Mouse (Mus musculus): ENCODE data around the gene Ankrd10. TPM values are rescaled to one million over a fixed set of nuclear protein-coding genes. Genes with fewer than 3 reads are reported as not detected.
A peak's percentile ranks its signal among the peaks of the same experiment; 100 is the strongest.
"Not testable (repeated sequence)": the region's sequence is repeated elsewhere in the genome, so short reads cannot be mapped to it uniquely, and the experiment has no call there.

The Ankrd10 gene
- 65.9 and 67.2 TPM in 2 replicates for polyA plus RNA-seq (2012; rRNA removed)

DNA sequence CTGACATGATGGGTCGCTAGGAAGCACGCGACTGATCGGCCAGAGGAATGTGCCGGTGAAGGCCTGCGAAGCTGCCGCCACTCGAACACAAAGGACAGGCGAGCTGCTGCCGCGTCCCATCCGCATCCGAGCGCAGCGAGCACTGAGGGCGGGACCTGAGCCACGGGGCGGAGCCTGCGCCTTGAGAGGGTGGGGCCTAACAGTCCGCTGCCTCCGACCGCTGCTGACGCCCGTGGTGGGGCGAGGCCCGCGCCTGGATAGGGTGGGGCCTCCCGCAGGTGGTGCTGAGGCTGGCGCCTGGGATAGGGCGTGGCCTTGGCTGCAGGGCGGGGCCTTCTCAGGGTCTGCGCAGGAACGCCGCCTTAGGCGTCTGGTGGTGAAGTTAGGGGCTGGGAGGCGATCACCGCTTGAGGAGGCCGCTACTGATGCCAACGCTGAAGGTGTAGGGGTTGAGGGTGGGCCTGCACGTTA lies at the start of gene Ankrd10:
Ankrd10 (minus strand) TSS at position 147 of the 471 bp plus-strand sequence.
- H3K27ac ChIP-seq (ENCODE audit: insufficient read depth, low read length) = peak within 1 kb of the TSS; percentile 88
- TF ChIP-seq POLR2A (IDR thresholded peaks at IDR 0.05; ENCODE audit: extremely low read depth, insufficient read depth, low read length) (peak; percentile 91), CTCF (IDR thresholded peaks at IDR 0.05; ENCODE audit: extremely low read depth, insufficient read depth, low read length) (no peak)
- peak within 1 kb of the TSS; percentile 80 for H3K4me3 ChIP-seq (ENCODE audit: insufficient read depth, low read length)
- no peaks in the 10 kb centered on the region for H3K4me1 ChIP-seq (ENCODE audit: control insufficient read depth, insufficient read depth, low read length)

DNA sequence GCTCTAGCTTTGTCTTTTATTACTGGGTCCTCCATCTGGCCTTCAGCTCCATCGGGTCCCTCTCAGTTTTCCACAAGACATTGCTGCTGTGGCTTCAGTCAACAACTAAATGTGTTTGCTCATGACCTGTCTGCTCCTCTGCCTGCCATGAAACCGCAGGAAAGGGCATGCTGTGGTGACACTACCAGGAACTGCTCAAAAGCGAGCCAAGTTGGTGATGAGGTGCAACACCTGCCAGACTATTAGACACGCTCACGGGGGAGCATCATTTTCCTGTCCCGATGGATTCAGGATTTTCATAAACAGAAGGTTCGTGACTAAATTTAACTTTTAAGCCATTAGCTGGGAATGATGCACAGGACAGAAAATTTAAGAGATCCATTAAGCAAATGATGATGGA lies 49.0 kb upstream of the Ankrd10 start:
- TF ChIP-seq CTCF (IDR thresholded peaks at IDR 0.05; ENCODE audit: extremely low read depth, insufficient read depth, low read length) (no peak), POLR2A (IDR thresholded peaks at IDR 0.05; ENCODE audit: extremely low read depth, insufficient read depth, low read length) (no peak)
- H3K4me1 ChIP-seq (ENCODE audit: control insufficient read depth, insufficient read depth, low read length) = no peaks in the 10 kb centered on the region
- no peak overlapping the region for H3K4me3 ChIP-seq (ENCODE audit: insufficient read depth, low read length)
- H3K27ac ChIP-seq (ENCODE audit: insufficient read depth, low read length) = no peak overlapping the region

DNA sequence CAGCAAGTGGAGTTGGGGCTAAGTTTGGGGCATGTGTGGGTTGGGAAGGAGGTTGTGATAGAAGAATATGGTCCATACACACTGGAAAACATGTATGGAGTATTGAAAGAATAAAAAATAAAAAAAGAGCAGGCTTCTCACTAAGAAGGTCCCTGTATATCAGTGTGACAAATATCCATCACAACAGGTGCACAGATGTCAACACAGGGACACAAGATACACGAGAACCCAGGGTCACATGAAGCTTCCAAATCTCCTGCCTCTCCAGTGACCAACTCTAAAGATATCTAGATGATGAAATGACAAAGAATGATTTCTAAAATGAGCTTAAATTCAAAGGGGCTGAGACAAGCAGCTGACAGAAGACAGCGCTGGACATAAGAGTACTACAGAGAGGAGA lies 32.8 kb upstream of the Ankrd10 start:
- H3K27ac ChIP-seq (ENCODE audit: insufficient read depth, low read length) = no peak overlapping the region
- TF ChIP-seq CTCF (IDR thresholded peaks at IDR 0.05; ENCODE audit: extremely low read depth, insufficient read depth, low read length) = no peak
- TF ChIP-seq POLR2A (IDR thresholded peaks at IDR 0.05; ENCODE audit: extremely low read depth, insufficient read depth, low read length) = no peak
- no peak overlapping the region for H3K4me3 ChIP-seq (ENCODE audit: insufficient read depth, low read length)
- no peaks in the 10 kb centered on the region for H3K4me1 ChIP-seq (ENCODE audit: control insufficient read depth, insufficient read depth, low read length)

DNA sequence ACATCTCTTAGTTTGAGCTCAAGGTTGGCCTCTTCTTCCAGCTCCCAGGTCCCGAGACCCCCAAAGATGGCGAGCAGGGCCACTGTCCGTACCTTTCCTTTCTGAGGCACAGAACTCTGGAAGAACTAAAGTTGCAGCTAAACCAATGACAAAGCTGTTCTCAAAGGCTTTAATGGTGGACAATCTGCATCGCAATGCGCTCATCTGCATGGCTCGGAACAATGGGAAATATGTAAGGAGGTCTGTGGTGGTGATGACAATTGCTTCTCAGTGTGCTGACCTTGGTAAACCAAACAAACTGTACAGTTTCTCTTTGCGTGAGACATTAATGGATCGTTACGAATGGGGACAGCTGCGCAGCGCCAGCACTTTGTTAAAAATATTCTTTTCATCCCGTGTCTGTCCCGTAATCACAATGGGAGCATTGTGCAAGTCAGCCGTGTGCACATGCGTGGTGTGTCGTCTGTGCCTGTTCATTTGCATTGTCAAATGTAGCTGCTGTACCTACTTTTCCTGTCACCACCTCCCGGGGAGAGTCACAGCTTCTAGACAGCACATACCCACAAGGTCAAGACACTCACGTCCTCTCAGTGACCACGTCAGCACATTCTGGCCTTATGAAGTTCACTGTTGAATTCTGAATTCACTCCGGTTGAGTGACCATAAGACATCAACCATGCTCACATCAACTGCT lies 30.6 kb upstream of the Ankrd10 start:
- H3K27ac ChIP-seq (ENCODE audit: insufficient read depth, low read length); H3K4me1 ChIP-seq (ENCODE audit: control insufficient read depth, insufficient read depth, low read length); H3K4me3 ChIP-seq (ENCODE audit: insufficient read depth, low read length): not testable (repeated sequence)

DNA sequence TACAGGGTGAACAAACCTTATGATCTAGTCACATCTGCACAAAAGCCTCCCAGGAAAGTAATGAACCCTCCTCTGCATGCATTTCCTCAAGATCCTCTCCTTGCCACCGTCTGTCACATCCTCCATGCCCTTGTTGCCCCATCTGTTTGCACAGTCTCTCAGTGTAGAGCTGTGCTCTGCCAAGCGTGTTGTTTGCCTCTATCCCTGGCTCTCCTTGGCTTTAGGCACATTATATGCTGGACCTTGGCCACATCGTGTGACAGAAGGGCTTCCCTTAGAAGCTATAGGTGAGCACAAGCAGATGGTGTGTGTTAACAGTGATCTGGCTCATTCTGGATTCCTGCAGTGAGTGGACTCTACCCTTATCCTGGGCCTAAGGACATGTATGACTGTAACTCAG lies 26.4 kb upstream of the Ankrd10 start:
- H3K4me1 ChIP-seq (ENCODE audit: control insufficient read depth, insufficient read depth, low read length) = no peaks in the 10 kb centered on the region
- H3K4me3 ChIP-seq (ENCODE audit: insufficient read depth, low read length) = no peak overlapping the region
- TF ChIP-seq POLR2A (IDR thresholded peaks at IDR 0.05; ENCODE audit: extremely low read depth, insufficient read depth, low read length) = no peak
- H3K27ac ChIP-seq (ENCODE audit: insufficient read depth, low read length) = no peak overlapping the region

DNA sequence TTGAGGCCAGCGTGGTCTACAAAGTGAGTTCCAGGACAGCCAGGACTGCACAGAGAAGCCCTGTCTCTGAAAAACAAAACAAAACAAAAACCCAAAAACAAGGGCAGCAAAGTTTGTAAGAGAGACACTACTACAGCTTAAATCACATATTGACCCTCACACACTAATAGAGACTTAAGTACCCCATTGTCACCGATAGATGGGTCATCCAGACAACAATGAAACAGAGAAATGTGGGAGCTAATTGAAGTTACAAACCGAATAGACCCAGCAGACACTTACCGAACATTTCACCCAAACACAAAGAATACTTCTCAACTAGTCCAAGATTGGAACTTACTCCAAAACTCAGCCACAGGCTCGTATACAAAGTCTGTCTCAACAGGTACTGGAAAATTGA lies 14.5 kb upstream of the Ankrd10 start:
- H3K4me1 ChIP-seq (ENCODE audit: control insufficient read depth, insufficient read depth, low read length) = no peaks in the 10 kb centered on the region
- no peak for TF ChIP-seq CTCF (IDR thresholded peaks at IDR 0.05; ENCODE audit: extremely low read depth, insufficient read depth, low read length)
- no peak for TF ChIP-seq POLR2A (IDR thresholded peaks at IDR 0.05; ENCODE audit: extremely low read depth, insufficient read depth, low read length)

DNA sequence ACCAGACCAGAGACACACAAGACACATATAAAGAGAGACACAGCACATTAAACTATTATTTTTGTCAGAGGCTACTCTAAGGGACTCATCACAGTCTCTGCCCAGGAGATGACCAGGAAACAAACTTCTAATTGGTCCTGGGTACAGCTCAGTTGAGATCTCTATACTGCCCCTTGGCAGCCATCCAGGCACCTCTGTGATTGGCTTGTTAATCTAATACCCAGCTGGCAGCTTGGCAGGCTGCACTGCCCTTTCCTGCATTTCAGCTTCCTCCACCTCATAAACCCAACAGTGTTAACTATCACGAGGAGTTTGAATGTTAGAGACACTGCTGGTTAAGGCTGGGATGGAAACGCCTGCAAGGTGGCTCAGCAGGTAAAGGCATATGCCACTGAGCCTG lies 7.6 kb upstream of the Ankrd10 start:
- H3K4me1 ChIP-seq (ENCODE audit: control insufficient read depth, insufficient read depth, low read length) = no peaks in the 10 kb centered on the region
- TF ChIP-seq CTCF (IDR thresholded peaks at IDR 0.05; ENCODE audit: extremely low read depth, insufficient read depth, low read length) (no peak), POLR2A (IDR thresholded peaks at IDR 0.05; ENCODE audit: extremely low read depth, insufficient read depth, low read length) (no peak)
- H3K4me3 ChIP-seq (ENCODE audit: insufficient read depth, low read length) = no peak overlapping the region

More for the DNA sequence above, 14.5 kb upstream of the Ankrd10 start:
- no peak overlapping the region for H3K27ac ChIP-seq (ENCODE audit: insufficient read depth, low read length)
- no peak overlapping the region for H3K4me3 ChIP-seq (ENCODE audit: insufficient read depth, low read length)

DNA sequence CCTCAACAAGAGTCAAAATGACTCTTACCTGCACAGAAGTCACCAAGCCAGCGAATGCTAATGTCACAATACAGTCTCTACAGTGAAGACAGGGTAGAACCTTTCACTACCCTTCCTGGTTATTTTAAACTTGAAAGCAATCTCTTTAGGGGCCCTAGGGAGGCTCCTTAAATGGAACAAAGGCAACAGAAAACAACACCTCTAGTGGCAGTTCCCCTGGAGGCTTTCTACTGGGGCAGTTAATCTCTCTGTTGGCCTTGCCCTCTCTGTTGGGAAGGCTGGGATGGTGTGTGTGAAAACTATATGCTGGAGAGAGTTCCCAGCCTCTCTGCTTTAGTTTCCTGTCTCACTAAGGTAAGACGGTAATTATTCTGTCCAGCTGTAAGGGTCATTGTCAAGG lies 5.0 kb upstream of the Ankrd10 start:
- no peaks in the 10 kb centered on the region for H3K4me1 ChIP-seq (ENCODE audit: control insufficient read depth, insufficient read depth, low read length)
- no peak overlapping the region for H3K4me3 ChIP-seq (ENCODE audit: insufficient read depth, low read length)
- H3K27ac ChIP-seq (ENCODE audit: insufficient read depth, low read length) = no peak overlapping the region
- no peak for TF ChIP-seq CTCF (IDR thresholded peaks at IDR 0.05; ENCODE audit: extremely low read depth, insufficient read depth, low read length)
- no peak for TF ChIP-seq POLR2A (IDR thresholded peaks at IDR 0.05; ENCODE audit: extremely low read depth, insufficient read depth, low read length)

More for the DNA sequence above, 7.6 kb upstream of the Ankrd10 start:
- no peak overlapping the region for H3K27ac ChIP-seq (ENCODE audit: insufficient read depth, low read length)

DNA sequence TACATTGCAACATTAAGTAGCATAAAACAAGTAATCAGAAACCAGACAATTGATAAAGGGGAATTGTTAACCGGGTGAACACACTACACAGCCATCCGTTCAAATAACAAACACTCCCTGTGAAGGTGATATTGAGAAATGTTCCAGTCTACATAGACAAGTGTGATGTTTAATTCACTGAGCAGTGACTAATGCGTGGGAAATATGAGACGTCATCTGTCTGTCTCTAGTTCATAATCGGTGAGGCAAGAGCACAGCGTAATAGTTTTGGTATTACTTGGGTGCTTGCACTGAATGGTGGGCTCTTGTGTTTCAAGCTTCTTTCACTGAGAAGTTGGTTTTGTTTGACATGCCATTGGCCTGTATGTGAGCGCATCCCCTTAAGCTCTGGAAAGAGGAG lies 2.0 kb upstream of the Ankrd10 start:
- no peak for TF ChIP-seq POLR2A (IDR thresholded peaks at IDR 0.05; ENCODE audit: extremely low read depth, insufficient read depth, low read length)
- no peak for TF ChIP-seq CTCF (IDR thresholded peaks at IDR 0.05; ENCODE audit: extremely low read depth, insufficient read depth, low read length)
- Histone ChIP-seq H3K27ac (ENCODE audit: insufficient read depth, low read length) (no peak overlapping the region), H3K4me1 (ENCODE audit: control insufficient read depth, insufficient read depth, low read length) (no peaks in the 10 kb centered on the region), H3K4me3 (ENCODE audit: insufficient read depth, low read length) (no peak overlapping the region)

DNA sequence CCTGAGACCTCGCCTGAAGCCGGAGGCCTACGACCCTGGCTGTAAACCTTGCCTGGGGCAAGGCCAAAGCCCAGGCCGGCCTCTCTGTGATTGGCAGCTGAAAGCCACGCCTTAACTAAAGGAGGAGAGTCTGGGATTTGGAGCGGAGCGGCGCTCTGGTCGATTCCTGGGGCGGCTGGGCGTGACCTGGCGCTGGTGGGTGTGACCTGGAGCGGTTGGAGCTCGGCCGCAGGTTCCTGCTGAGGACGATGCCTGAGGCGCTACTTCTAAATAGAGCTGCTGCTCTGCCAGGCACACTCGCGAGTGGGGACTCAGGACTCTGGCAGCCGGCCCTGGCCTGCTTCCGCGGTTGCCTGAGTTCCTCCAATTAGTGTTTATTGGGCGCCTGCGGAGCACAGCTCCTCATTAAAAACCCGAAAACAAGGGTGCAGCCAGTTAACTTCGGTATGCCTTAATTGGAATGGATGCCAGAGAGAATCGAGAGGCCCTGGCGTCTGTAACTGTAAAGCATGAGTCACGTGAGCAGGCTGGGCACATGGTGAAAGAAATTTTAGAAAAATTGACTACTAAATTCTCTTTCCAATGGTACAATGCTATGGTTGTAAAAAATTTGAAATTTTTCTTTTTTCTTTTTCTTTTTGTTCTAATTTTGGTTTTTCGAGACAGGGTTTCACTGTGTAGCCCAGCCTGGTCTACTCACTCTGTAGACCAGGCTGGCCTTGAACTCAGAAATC lies 934 bp upstream of the Ankrd10 start:
- Histone ChIP-seq H3K27ac (ENCODE audit: insufficient read depth, low read length) (peak overlapping the region; percentile 78), H3K4me3 (ENCODE audit: insufficient read depth, low read length) (peak overlapping the region; percentile 80), H3K4me1 (ENCODE audit: control insufficient read depth, insufficient read depth, low read length) (no peaks in the 10 kb centered on the region)
- TF ChIP-seq POLR2A (IDR thresholded peaks at IDR 0.05; ENCODE audit: extremely low read depth, insufficient read depth, low read length) = no peak
- TF ChIP-seq CTCF (IDR thresholded peaks at IDR 0.05; ENCODE audit: extremely low read depth, insufficient read depth, low read length) = no peak
